Mouse (Mus musculus) stomach, postnatal 0 days (tissue): Measurements from ENCODE around the gene Egfem1. TPM values are rescaled to one million over a fixed set of nuclear protein-coding genes. Genes with fewer than 3 reads are reported as not detected.

ENCODE experiments used
- ATAC-seq: fragments of 200-750 bp; cut with Nextera tagmentation; 2 replicates; pipeline ENCODE4 v1.8.0; 2017; ENCODE audit not compliant: low FRiP score, low TSS enrichment
- DNase-seq: peaks from one replicate; pipeline ENCODE4 v3.0.0-alpha.2; 2016; ENCODE audit warnings: low spot score
- H3K27ac ChIP-seq: fragments of 300-500 bp; sonication (generic); replicated peaks from 2 replicates; pipeline ENCODE4 v1.5.1; 2014; ENCODE audit warnings: mild to moderate bottlenecking, control low read depth
- H3K27me3 ChIP-seq: fragments of 300-500 bp; sonication (generic); 2 replicates; pipeline ENCODE4 v1.6.1; 2014; ENCODE audit warnings: low read length; ENCODE audit not compliant: control insufficient read depth, insufficient read depth
- H3K36me3 ChIP-seq: fragments of 300-500 bp; sonication (generic); 2 replicates; pipeline ENCODE4 v1.6.1; 2014; ENCODE audit warnings: low read length, mixed read lengths; ENCODE audit not compliant: control insufficient read depth, insufficient read depth
- H3K4me1 ChIP-seq: fragments of 300-500 bp; sonication (generic); replicated peaks from 2 replicates; pipeline ENCODE4 v1.6.1; 2014; ENCODE audit warnings: antibody characterized with exemption; ENCODE audit not compliant: control insufficient read depth, insufficient read depth
- H3K4me2 ChIP-seq: fragments of 300-500 bp; sonication (generic); replicated peaks from 2 replicates; pipeline ENCODE4 v1.6.1; 2014; ENCODE audit warnings: low read depth, mild to moderate bottlenecking, control low read depth, moderate library complexity
- H3K4me3 ChIP-seq: fragments of 300-500 bp; sonication (generic); 2 replicates; pipeline ENCODE4 v1.5.1; 2014; ENCODE audit warnings: low read depth, low read length, control low read depth
- H3K9ac ChIP-seq: fragments of 300-500 bp; sonication (generic); 2 replicates; pipeline ENCODE4 v1.6.1; 2014; ENCODE audit warnings: mild to moderate bottlenecking, low read length, control low read depth, mixed read lengths
- H3K9me3 ChIP-seq: fragments of 300-500 bp; sonication (generic); 2 replicates; pipeline ENCODE4 v1.6.1; 2016; ENCODE audit warnings: low read length; ENCODE audit not compliant: control insufficient read depth
- CTCF ChIP-seq: IDR thresholded peaks from 2 replicates; pipeline ENCODE4 v1.5.1; 2016; ENCODE audit warnings: antibody characterized with exemption, low read depth, mild to moderate bottlenecking, moderate library complexity
- EP300 ChIP-seq: optimal IDR thresholded peaks from 2 replicates; pipeline ENCODE3; 2016; ENCODE audit warnings: antibody characterized with exemption
- WGBS: fragments of 180-500 bp; shearing (Covaris S2); extraction: QIAGEN DNeasy Blood & Tissue Kit; methylation state at CpG from one replicate; pipeline ENCODE4 v1.1.7; 2014; 5-methylcytosine and 5-hydroxymethylcytosine counted together
- polyA plus RNA-seq: library from polyadenylated mRNA; unstranded; fragments of >200 nt; fragmentation: Nextera tagmentation; extraction: Ambion mirVana; gene quantifications from 2 replicates; pipeline ENCODE4 v1.2.1, GENCODE M21; 2015

Gene Egfem1
- polyA plus RNA-seq, 1 experiment from 2014 or later: 0.16 TPM

DNA sequence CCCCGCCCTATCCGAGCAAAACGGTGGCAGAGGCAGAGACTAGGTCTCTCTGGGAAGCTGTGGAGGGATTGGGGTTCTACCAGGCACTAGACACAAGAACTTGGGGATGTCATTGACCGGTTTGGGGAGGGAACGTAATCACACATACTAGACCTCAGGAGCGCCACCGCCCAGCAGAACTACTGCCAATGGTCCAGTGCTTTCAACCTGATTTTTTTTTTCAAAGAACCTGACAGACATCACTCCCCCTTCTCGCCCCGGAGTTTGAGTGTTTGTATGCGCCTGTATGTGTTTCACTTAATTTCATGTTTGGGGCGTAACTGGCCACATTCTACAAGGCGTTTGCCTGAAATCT is 1.1 kb downstream of the Egfem1 start:
- DNase-seq (no peak), ATAC-seq (no peak)
- H3K27me3 ChIP-seq: no peaks in the 10 kb centered on the region; the same call in 1 of the 2 replicates
- H3K27ac ChIP-seq: no peak overlapping the region
- no peaks in the 10 kb centered on the region for H3K36me3 ChIP-seq
- peak overlapping the region; percentile 56 for H3K4me2 ChIP-seq
- H3K9ac ChIP-seq: no peak overlapping the region
- peak overlapping the region; percentile 35 for H3K4me3 ChIP-seq
- H3K4me1 ChIP-seq: no peaks in the 10 kb centered on the region
- TF ChIP-seq CTCF: no peak
- H3K9me3 ChIP-seq: no peaks in the 10 kb centered on the region
- 5% methylated on average over 12 of the region's 12 CpGs for whole genome bisulfite sequencing

- no peak for TF ChIP-seq CTCF
- TF ChIP-seq EP300: no peak
- WGBS: 32% methylated on average over 2 of the region's 2 CpGs
- Histone ChIP-seq H3K4me2 (no peak overlapping the region), H3K4me1 (no peaks in the 10 kb centered on the region), H3K9me3 (no peaks in the 10 kb centered on the region), H3K27me3 (no peaks in the 10 kb centered on the region), H3K4me3 (no peak overlapping the region), H3K27ac (no peak overlapping the region), H3K9ac (no peak overlapping the region), H3K36me3 (no peaks in the 10 kb centered on the region)
- no peak for ATAC-seq
- no peak for DNase-seq
Measured at GRCm38 (mm10) chr3:29098467-29098866, 16.6 kb downstream of the Egfem1 start.

DNA sequence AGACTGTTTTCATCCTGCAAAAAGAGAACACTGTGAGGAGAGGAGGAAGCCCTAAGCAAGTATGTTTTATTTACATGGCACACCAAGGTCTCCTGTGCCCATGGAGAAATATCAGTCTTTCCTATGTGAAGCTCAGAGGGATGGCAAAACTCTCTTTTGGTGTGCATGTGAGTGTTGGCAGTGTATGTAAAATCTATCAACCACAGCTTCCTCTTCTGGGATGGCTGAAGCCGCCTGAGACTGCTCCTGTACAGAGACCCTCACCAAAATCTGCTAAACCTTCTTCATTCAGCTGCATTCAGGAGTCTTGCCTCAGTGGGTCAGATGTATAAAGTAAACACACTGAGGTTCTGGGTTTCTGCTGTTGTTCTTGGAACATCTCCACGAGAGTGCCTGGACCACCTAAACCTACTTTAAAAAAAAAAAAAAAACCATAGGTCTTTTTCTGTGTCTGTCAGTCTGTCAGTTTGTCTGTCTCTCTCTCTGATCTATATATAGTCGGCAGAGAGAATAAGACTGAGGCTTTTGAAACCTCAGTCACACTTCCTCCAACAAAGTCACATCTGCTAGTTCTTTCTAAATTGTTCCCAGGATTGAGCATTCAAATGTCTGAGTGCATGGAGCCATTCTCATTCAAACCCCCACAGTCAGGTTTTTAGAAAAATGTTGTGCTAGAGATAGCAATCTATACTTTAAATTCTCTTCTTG is 24.3 kb downstream of the Egfem1 start:
- ATAC-seq (no peak), DNase-seq (no peak)
- no peaks in the 10 kb centered on the region for H3K9me3 ChIP-seq
- H3K36me3 ChIP-seq: no peaks in the 10 kb centered on the region
- no peaks in the 10 kb centered on the region for H3K4me1 ChIP-seq
- no peak overlapping the region for H3K4me3 ChIP-seq
- H3K27ac ChIP-seq: no peak overlapping the region
- no peak overlapping the region for H3K9ac ChIP-seq
- WGBS: 76% methylated on average over 3 of the region's 3 CpGs
- TF ChIP-seq CTCF (no peak), EP300 (no peak)
- H3K27me3 ChIP-seq: no peaks in the 10 kb centered on the region
- no peak overlapping the region for H3K4me2 ChIP-seq

DNA sequence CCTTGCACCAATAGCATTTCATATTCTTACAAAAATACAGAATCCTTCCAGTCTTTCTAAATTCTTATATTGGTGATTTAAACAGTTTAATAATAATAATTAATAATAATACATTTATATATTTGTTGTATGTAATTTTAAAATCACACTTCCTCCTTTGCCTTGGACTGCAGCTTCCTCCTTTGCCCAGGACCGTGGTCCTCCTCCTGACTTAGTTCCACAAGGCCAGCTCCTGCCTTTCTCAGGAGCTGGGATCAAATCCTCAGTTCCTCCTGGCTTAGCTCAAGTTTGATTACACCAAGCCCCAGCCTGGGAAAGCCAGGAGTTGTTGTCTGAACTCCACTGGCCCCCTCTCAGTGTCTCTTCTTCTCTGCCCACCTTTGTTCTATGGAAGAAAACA is 25.3 kb downstream of the Egfem1 start:
- DNase-seq: no peak
- WGBS: 61% methylated on average over 1 of the region's 1 CpGs
- no peaks in the 10 kb centered on the region for H3K27me3 ChIP-seq
- no peak for TF ChIP-seq CTCF
- no peaks in the 10 kb centered on the region for H3K36me3 ChIP-seq
- no peak overlapping the region for H3K27ac ChIP-seq
- ATAC-seq: no peak
- no peak overlapping the region for H3K4me2 ChIP-seq
- H3K4me1 ChIP-seq: no peaks in the 10 kb centered on the region
- H3K9me3 ChIP-seq: no peaks in the 10 kb centered on the region
- no peak overlapping the region for H3K4me3 ChIP-seq
- no peak overlapping the region for H3K9ac ChIP-seq

DNA sequence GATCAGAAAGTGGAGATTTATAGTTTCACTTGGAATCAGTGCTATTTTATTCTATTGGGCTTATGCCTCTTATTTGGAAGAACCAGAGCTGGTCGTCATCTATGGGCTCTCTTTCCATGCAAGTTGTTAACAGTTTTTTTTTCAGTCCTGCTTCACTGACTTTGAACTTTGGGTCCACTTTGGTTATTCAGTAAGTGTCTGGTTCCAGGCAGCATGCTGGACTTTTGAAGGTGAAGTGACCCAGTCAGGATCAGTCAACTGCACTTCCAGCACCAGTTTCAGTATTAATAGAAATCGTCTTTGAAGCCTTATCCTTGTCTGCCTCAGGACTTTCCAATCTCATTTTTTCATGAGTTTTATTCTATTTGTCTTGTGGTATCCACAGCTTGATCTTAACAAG is 28.5 kb downstream of the Egfem1 start:
- H3K4me3 ChIP-seq: no peak overlapping the region

DNA sequence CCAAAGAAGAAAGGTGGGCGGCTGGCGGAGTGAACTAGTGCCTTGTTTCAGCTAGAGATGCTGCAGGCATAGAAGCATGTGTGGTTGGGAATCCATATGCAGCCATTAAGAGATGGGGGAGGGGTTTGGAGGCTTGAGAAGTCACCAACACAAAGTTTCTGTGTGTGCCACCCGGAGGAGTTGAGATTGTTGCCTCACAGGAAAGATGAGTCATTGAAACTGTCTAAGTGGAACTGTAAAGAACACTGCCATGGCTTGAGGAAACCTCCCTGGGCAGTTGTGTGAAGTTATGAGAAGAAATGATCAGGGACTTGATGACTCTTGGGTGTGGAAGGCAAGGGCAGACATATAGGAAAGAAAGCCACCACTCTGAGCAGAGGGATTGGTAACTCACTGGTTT is 32.7 kb downstream of the Egfem1 start:
- WGBS: 91% methylated on average over 3 of the region's 3 CpGs
- no peak for DNase-seq

More for the DNA sequence above, 28.5 kb downstream of the Egfem1 start:
- DNase-seq (no peak), ATAC-seq (no peak)
- TF ChIP-seq CTCF (no peak), EP300 (no peak)
- Histone ChIP-seq H3K9me3 (no peaks in the 10 kb centered on the region), H3K27me3 (no peaks in the 10 kb centered on the region), H3K9ac (no peak overlapping the region), H3K4me2 (no peak overlapping the region), H3K27ac (no peak overlapping the region), H3K36me3 (no peaks in the 10 kb centered on the region), H3K4me1 (no peaks in the 10 kb centered on the region)
- WGBS: 78% methylated on average over 2 of the region's 2 CpGs

More for the DNA sequence above, 32.7 kb downstream of the Egfem1 start:
- Histone ChIP-seq H3K27me3 (no peaks in the 10 kb centered on the region), H3K36me3 (no peaks in the 10 kb centered on the region), H3K4me1 (no peaks in the 10 kb centered on the region), H3K4me3 (no peak overlapping the region), H3K9me3 (no peaks in the 10 kb centered on the region), H3K9ac (no peak overlapping the region), H3K4me2 (no peak overlapping the region), H3K27ac (no peak overlapping the region)
- no peak for ATAC-seq
- no peak for TF ChIP-seq EP300
- no peak for TF ChIP-seq CTCF
